Comparison of ENCODE assay signal across 10 mouse cellular contexts in the genomic region with DNA sequence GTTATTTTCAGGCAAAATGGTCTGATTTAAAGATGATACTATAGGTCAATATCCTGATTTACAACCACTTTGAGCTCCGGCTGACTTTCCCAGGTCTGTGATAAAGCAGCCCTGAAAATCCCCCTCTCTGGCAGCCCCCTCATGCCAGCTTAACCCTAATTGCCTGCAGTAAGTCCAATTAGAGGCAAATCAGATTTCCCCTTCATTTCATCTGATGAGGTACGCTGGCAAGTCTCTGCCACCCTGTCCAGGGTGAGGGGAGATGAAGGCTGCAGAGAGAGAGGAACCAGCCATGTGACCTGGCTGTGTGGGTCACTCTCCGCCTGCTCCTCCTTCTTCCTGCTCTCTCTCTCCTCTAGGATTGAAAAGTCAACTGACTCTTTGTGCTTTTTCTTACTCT.
DNase-seq lines count a peak whose midpoint lies in the region; ATAC-seq and TF ChIP-seq lines count a peak whose summit lies in the region.
"Had no signal": no experiment of that assay in that cellular context is flagged by ENCODE, and none has a peak within 500 bp of the region (broad histone marks: within the 10 kb centered on the region; RNA-seq: fewer than 3 reads in every experiment).

No protein-coding gene starts in this region.

- no peaks in the 10 kb centered on the region for H3K36me3 ChIP-seq in heart, embryonic 10.5 days
- no peaks in the 10 kb centered on the region for H3K36me3 ChIP-seq in kidney, postnatal 0 days (ENCODE audit: insufficient read depth, low read length)
- no peaks in the 10 kb centered on the region for H3K36me3 ChIP-seq in intestine, embryonic 16.5 days (ENCODE audit: control insufficient read depth, insufficient read depth, low read length)

- no peak overlapping the region for H3K4me3 ChIP-seq in heart, embryonic 10.5 days
- H3K4me3 ChIP-seq in kidney, postnatal 0 days (replicated peaks; ENCODE audit: low read depth, low read length), result no peak overlapping the region
- H3K4me3 ChIP-seq in intestine, embryonic 16.5 days (ENCODE audit: low read length), result no peak overlapping the region

- no peak for TF ChIP-seq CTCF in kidney, postnatal 0 days (IDR thresholded peaks at IDR 0.05; ENCODE audit: low read depth)
- TF ChIP-seq CTCF in brain, embryonic 14.5 days (IDR thresholded peaks at IDR 0.05; ENCODE audit: borderline replicate concordance, extremely low read depth, insufficient read depth, insufficient read length), result no peak

- peak overlapping the region; percentile 84 for H3K27ac ChIP-seq in heart, embryonic 10.5 days
- H3K27ac ChIP-seq in kidney, postnatal 0 days, result peak overlapping the region; percentile 78
- H3K27ac ChIP-seq in intestine, embryonic 16.5 days (ENCODE audit: low read length), result peak overlapping the region; percentile 24; the same call in 1 of the 2 replicates

- no peaks in the 10 kb centered on the region for H3K27me3 ChIP-seq in heart, embryonic 10.5 days (ENCODE audit: insufficient read depth, poor library complexity, severe bottlenecking)
- no peaks in the 10 kb centered on the region for H3K27me3 ChIP-seq in kidney, postnatal 0 days (ENCODE audit: insufficient read depth, low read length)
- H3K27me3 ChIP-seq in intestine, embryonic 16.5 days (replicated peaks; ENCODE audit: control insufficient read depth, insufficient read depth, low read length), result no peaks in the 10 kb centered on the region

- peaks cover 56% of the 10 kb centered on the region for H3K4me1 ChIP-seq in heart, embryonic 10.5 days
- H3K4me1 ChIP-seq in kidney, postnatal 0 days (replicated peaks; ENCODE audit: insufficient read depth, low read length), result peaks cover 27% of the 10 kb centered on the region
- peaks cover 31% of the 10 kb centered on the region for H3K4me1 ChIP-seq in intestine, embryonic 16.5 days (ENCODE audit: control insufficient read depth, insufficient read depth, low read length)

- TF ChIP-seq POLR2A in brain, embryonic 14.5 days (IDR thresholded peaks at IDR 0.05; ENCODE audit: borderline replicate concordance, extremely low read depth, insufficient read depth, insufficient read length, poor library complexity, severe bottlenecking), result no peak

- H3K9ac ChIP-seq in kidney, postnatal 0 days (ENCODE audit: low read depth, low read length), result 0 out of 2 replicates have a peak overlapping the region, but pooled peaks have one; percentile 27
- 0 out of 2 replicates have a peak overlapping the region, but pooled peaks have one; percentile 48 for H3K9ac ChIP-seq in intestine, embryonic 16.5 days (ENCODE audit: low read depth, low read length)

- no peak for ATAC-seq in kidney, postnatal 0 days (replicated peaks; ENCODE audit: low FRiP score, low read depth)
- no peak for ATAC-seq in intestine, embryonic 16.5 days

- H3K4me2 ChIP-seq in kidney, postnatal 0 days (ENCODE audit: low read length), result no peak overlapping the region
- H3K4me2 ChIP-seq in intestine, embryonic 16.5 days (ENCODE audit: low read depth, low read length), result no peak overlapping the region

- WGBS in heart, embryonic 10.5 days, result 68% methylated on average over 3 of the region's 3 CpGs
- 79% methylated on average over 3 of the region's 3 CpGs for WGBS in kidney, postnatal 0 days
- 69% methylated on average over 3 of the region's 3 CpGs for WGBS in intestine, embryonic 16.5 days

- intact Hi-C loops in heart, postnatal 10 days (cut with DNase I), result no loop called here

- DNase-seq in heart, embryonic 10.5 days (ENCODE audit: low spot score), result no peak
- DNase-seq in heart, postnatal 10 days, result no peak
- DNase-seq in kidney, postnatal 0 days (ENCODE audit: low spot score), result no peak
- no peak for DNase-seq in kidney, postnatal 10 days
- DNase-seq in brain, embryonic 14.5 days (ENCODE audit: low read depth), result peak; percentile 76
- DNase-seq in frontal cortex, postnatal 10 days (ENCODE audit: low spot score in 2 of 2), result no peak
- DNase-seq in cerebellum, postnatal 14 days, result no peak
- DNase-seq: cerebellum, postnatal 36 days; right cerebral cortex, postnatal 14 days had no signal

- no peaks in the 10 kb centered on the region for H3K9me3 ChIP-seq in heart, embryonic 10.5 days
- no peaks in the 10 kb centered on the region for H3K9me3 ChIP-seq in kidney, postnatal 0 days (replicated peaks; ENCODE audit: low read length)
- H3K9me3 ChIP-seq in intestine, embryonic 16.5 days (ENCODE audit: control insufficient read depth, low read length), result no peaks in the 10 kb centered on the region

Comparison
In these comparisons a context has a peak if more than half of its experiments do, and no peak if none do; other contexts are left out.
1. H3K27ac ChIP-seq: peak in every context shown above with its lines; median percentile 84 in heart, embryonic 10.5 days; 78 in kidney, postnatal 0 days; 24 in intestine, embryonic 16.5 days.